Mouse (Mus musculus) limb, embryonic 11.5 days (tissue): Measurements from ENCODE around the gene Gna14. TPM values are rescaled to one million over a fixed set of nuclear protein-coding genes. Genes with fewer than 3 reads are reported as not detected.
A peak's percentile ranks its signal among the peaks of the same experiment; 100 is the strongest.

Experiments
- ATAC-seq: fragments of 200-750 bp; cut with Nextera tagmentation; 2 replicates; pipeline ENCODE4 v1.8.0; 2017; ENCODE audit warnings: low read depth; ENCODE audit not compliant: insufficient number of reproducible peaks, low FRiP score, low TSS enrichment
- DNase-seq: peaks from one replicate; pipeline ENCODE4 v3.0.0-alpha.2; 2015; ENCODE audit warnings: low spot score
- H3K27ac ChIP-seq: fragments of 300-500 bp; sonication (generic); replicated peaks from 2 replicates; pipeline ENCODE4 v1.5.1; 2014; ENCODE audit warnings: low read depth, mild to moderate bottlenecking, low read length
- H3K27me3 ChIP-seq: fragments of 300-500 bp; sonication (generic); 2 replicates; pipeline ENCODE4 v1.6.1; 2014; ENCODE audit warnings: mild to moderate bottlenecking, low read length, mixed read lengths; ENCODE audit not compliant: control insufficient read depth, insufficient read depth
- H3K36me3 ChIP-seq: fragments of 300-500 bp; sonication (generic); 2 replicates; pipeline ENCODE4 v1.6.1; 2014; ENCODE audit warnings: mild to moderate bottlenecking, low read length, moderate library complexity, mixed read lengths; ENCODE audit not compliant: control insufficient read depth, insufficient read depth
- H3K4me1 ChIP-seq: fragments of 300-500 bp; sonication (generic); 2 replicates; pipeline ENCODE4 v1.6.1; 2014; ENCODE audit warnings: low read length, mixed read lengths; ENCODE audit not compliant: control insufficient read depth, insufficient read depth
- H3K4me2 ChIP-seq: fragments of 300-500 bp; sonication (generic); 2 replicates; pipeline ENCODE4 v1.6.1; 2014; ENCODE audit warnings: low read depth, mild to moderate bottlenecking, moderate library complexity; ENCODE audit not compliant: severe bottlenecking
- H3K4me3 ChIP-seq: fragments of 300-500 bp; sonication (generic); 2 replicates; pipeline ENCODE4 v1.5.1; 2014; ENCODE audit warnings: low read depth, low read length
- H3K9ac ChIP-seq: fragments of 300-500 bp; sonication (generic); 2 replicates; pipeline ENCODE4 v1.6.1; 2014; ENCODE audit warnings: mild to moderate bottlenecking, low read length
- H3K9me3 ChIP-seq: fragments of 300-500 bp; sonication (generic); 2 replicates; pipeline ENCODE4 v1.6.1; 2016; ENCODE audit warnings: low read length; ENCODE audit not compliant: control insufficient read depth
- WGBS: fragments of 180-500 bp; shearing (Covaris S2); extraction: QIAGEN DNeasy Blood & Tissue Kit; methylation state at CpG from one replicate; pipeline ENCODE4 v1.1.7; 2014; 5-methylcytosine and 5-hydroxymethylcytosine counted together
- polyA plus RNA-seq: library from polyadenylated mRNA; unstranded; fragments of >200 nt; fragmentation: Nextera tagmentation; extraction: Ambion mirVana; gene quantifications from 2 replicates; pipeline ENCODE4 v1.2.1, GENCODE M21; 2014

Gene Gna14
- 0.13 and 0.30 TPM in 2 replicates for polyA plus RNA-seq

DNA sequence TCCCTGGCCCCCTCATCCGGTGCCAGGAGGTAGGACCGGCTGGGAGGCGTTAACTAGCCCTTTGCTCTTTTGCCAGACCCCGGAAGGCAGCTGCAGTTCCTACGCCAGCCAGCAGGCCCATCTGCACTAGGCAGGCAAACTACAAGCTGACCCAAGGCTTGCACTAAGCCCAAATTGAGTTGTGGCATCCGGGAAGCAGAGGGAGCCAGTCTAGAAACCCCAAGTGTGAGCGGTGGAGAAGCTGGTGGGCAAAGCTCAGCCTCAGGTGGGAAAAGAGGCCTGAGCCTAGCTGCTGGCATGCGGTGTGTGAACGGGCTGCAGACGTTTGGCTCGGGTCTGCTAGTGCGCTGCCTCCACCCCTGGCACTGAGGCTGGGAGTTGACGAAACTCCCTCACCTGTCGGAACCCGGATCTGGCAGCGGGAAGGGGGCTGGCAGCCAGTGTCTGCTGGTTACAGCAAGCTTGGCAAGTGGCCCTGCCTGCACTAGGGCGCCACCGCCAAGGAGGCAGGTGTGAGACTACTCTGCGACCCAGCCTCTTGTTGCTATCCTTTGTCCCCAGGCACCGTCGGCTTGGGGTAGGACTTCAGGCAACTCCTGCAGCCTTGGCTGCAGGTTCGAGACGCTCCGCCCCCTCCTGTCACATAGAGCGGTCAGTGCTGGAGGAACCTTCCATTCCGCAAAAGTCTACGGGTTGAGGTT is at the start of gene Gna14:
TSS of gene Gna14 (plus strand) at position 232 of the 701 bp plus-strand sequence.
- Histone ChIP-seq H3K4me2 (peak within 1 kb of the TSS; percentile 63), H3K27ac (no peak within 1 kb of the TSS), H3K27me3 (peaks cover 21% of the 10 kb centered on the region), H3K4me3 (peak within 1 kb of the TSS; percentile 38), H3K9ac (0 out of 2 replicates have a peak within 1 kb of the TSS, but pooled peaks have one; percentile 17), H3K9me3 (no peaks in the 10 kb centered on the region), H3K36me3 (no peaks in the 10 kb centered on the region), H3K4me1 (peaks cover 10% of the 10 kb centered on the region; the same call in 1 of the 2 replicates)
- ATAC-seq = 0 out of 2 replicates have a peak, but pooled peaks have one; percentile 40
- peak; percentile 82 for DNase-seq
- 1% methylated on average over 27 of the region's 27 CpGs for WGBS

DNA sequence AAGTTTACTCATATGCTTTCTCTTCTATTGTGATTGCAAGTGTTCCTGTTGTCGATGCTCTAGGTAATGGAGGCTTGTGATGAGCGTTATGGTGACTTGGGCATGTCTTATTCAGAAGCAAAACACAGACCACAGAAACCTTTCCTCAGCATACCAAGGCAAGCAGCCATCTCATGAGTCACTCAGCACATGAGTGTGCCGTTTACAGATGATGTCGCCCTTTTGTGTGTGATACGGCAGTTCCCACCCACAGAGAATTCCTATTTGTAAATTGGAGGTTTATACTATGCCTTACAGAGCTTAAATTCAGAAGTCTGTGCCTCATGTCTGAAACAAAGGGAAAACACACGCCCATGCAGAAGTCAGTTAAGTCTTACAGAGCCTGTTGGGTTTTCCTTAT is 49.0 kb upstream of the Gna14 start:
- Histone ChIP-seq H3K4me3 (no peak overlapping the region), H3K36me3 (no peaks in the 10 kb centered on the region), H3K4me2 (no peak overlapping the region), H3K9ac (no peak overlapping the region), H3K9me3 (no peaks in the 10 kb centered on the region), H3K27me3 (no peaks in the 10 kb centered on the region), H3K4me1 (no peaks in the 10 kb centered on the region), H3K27ac (no peak overlapping the region)
- no peak for DNase-seq
- 89% methylated on average over 6 of the region's 6 CpGs for WGBS
- no peak for ATAC-seq

GRCm38 (mm10) chr19:16390192-16390795 is 45.3 kb upstream of the Gna14 start:
- Histone ChIP-seq H3K27me3 (no peaks in the 10 kb centered on the region), H3K9me3 (no peaks in the 10 kb centered on the region), H3K4me2 (no peak overlapping the region), H3K36me3 (no peaks in the 10 kb centered on the region), H3K4me3 (no peak overlapping the region), H3K4me1 (no peaks in the 10 kb centered on the region), H3K27ac (no peak overlapping the region), H3K9ac (no peak overlapping the region)
- 93% methylated on average over 6 of the region's 6 CpGs for WGBS
- DNase-seq = no peak
- ATAC-seq = no peak

DNA sequence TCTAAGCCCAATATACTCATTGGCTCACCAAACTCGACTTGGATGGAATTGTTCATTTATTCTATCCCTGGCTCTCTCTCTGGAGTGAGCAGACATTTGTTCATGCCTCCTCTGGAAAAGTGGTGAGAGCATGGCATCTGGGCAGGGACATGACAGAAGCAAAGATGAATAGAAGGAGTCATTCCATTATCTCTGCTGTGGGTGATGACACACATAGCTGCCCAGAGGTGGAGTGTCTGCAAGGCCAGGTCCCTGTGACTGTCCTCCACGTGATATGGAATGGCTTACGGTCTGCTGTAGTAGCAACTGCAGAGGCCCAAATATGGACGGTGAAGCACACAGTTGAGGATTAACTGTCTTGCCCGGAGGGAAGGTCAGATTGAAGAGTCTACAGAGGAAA is 41.2 kb upstream of the Gna14 start:
- Histone ChIP-seq H3K4me2 (no peak overlapping the region), H3K27ac (no peak overlapping the region), H3K27me3 (no peaks in the 10 kb centered on the region), H3K4me1 (no peaks in the 10 kb centered on the region), H3K9me3 (no peaks in the 10 kb centered on the region), H3K4me3 (no peak overlapping the region), H3K36me3 (no peaks in the 10 kb centered on the region), H3K9ac (no peak overlapping the region)
- ATAC-seq = no peak
- DNase-seq = no peak
- WGBS = 92% methylated on average over 5 of the region's 5 CpGs

- no peak for ATAC-seq
- 66% methylated on average over 6 of the region's 6 CpGs for whole genome bisulfite sequencing
- H3K27ac ChIP-seq = no peak overlapping the region
- H3K27me3 ChIP-seq = no peaks in the 10 kb centered on the region
- no peak overlapping the region for H3K4me2 ChIP-seq
- no peaks in the 10 kb centered on the region for H3K36me3 ChIP-seq
- H3K9me3 ChIP-seq = no peaks in the 10 kb centered on the region
- H3K9ac ChIP-seq = no peak overlapping the region
- DNase-seq = no peak
- no peak overlapping the region for H3K4me3 ChIP-seq
- no peaks in the 10 kb centered on the region for H3K4me1 ChIP-seq
These were observed 32.5 kb upstream of the Gna14 start for GRCm38 (mm10) chr19:16403101-16403500.

GRCm38 (mm10) chr19:16407727-16408126 is 27.8 kb upstream of the Gna14 start:
- no peak for DNase-seq
- no peak overlapping the region for H3K4me3 ChIP-seq
- no peaks in the 10 kb centered on the region for H3K36me3 ChIP-seq
- H3K9me3 ChIP-seq = no peaks in the 10 kb centered on the region
- no peak overlapping the region for H3K27ac ChIP-seq
- 79% methylated on average over 1 of the region's 1 CpGs for WGBS
- no peak overlapping the region for H3K4me2 ChIP-seq
- no peaks in the 10 kb centered on the region for H3K27me3 ChIP-seq
- no peak overlapping the region for H3K9ac ChIP-seq
- ATAC-seq = no peak
- no peaks in the 10 kb centered on the region for H3K4me1 ChIP-seq

DNA sequence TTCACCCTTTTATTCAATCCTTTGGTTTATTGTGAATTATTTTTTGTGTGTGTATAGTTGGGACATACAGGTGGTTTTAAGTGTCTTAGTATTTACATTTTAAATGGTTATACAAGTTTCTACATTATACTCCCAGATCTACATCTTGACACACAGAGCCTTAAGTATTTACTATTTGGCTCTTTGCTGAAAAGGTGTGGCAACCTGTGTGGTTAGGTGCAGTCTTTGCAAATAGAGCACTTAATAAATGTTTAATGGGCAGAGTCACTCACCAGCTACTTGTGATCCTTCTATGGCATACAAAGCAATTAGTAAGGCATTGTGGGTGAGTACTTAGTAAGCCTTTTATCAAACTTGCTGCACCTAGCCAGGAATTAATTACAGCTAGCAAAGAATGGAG is 24.3 kb upstream of the Gna14 start:
- Histone ChIP-seq H3K4me3 (no peak overlapping the region), H3K9ac (no peak overlapping the region), H3K27ac (no peak overlapping the region), H3K9me3 (no peaks in the 10 kb centered on the region), H3K36me3 (no peaks in the 10 kb centered on the region), H3K4me2 (no peak overlapping the region), H3K27me3 (no peaks in the 10 kb centered on the region), H3K4me1 (no peaks in the 10 kb centered on the region)
- DNase-seq (no peak), ATAC-seq (no peak)

- no peaks in the 10 kb centered on the region for H3K27me3 ChIP-seq
- H3K9me3 ChIP-seq = no peaks in the 10 kb centered on the region
- 92% methylated on average over 5 of the region's 5 CpGs for WGBS
These were observed 17.4 kb upstream of the Gna14 start for GRCm38 (mm10) chr19:16418086-16418663.

More at GRCm38 (mm10) chr19:16418086-16418663, 17.4 kb upstream of the Gna14 start:
- H3K4me2 ChIP-seq = no peak overlapping the region
- DNase-seq (no peak), ATAC-seq (no peak)
- no peak overlapping the region for H3K4me3 ChIP-seq
- H3K36me3 ChIP-seq = no peaks in the 10 kb centered on the region
- no peaks in the 10 kb centered on the region for H3K4me1 ChIP-seq
- no peak overlapping the region for H3K9ac ChIP-seq
- no peak overlapping the region for H3K27ac ChIP-seq
